Mouse (Mus musculus) forebrain, embryonic 15.5 days (tissue): ENCODE measurements around the gene Extl1. TPM values are rescaled to one million over a fixed set of nuclear protein-coding genes. Genes with fewer than 3 reads are reported as not detected.

Experiments used
- ATAC-seq: fragments of 200-750 bp; cut with Nextera tagmentation; replicated peaks from 2 replicates; pipeline ENCODE4 v1.8.0; 2017; ENCODE audit warnings: mild to moderate bottlenecking, moderate TSS enrichment, moderate library complexity
- H3K27ac ChIP-seq: fragments of 300-500 bp; sonication (generic); replicated peaks from 2 replicates; pipeline ENCODE4 v1.5.1; 2015; ENCODE audit warnings: mild to moderate bottlenecking, inconsistent platforms
- H3K27me3 ChIP-seq: fragments of 300-500 bp; sonication (generic); 2 replicates; pipeline ENCODE4 v1.6.1; 2015; ENCODE audit warnings: inconsistent platforms
- H3K36me3 ChIP-seq: fragments of 300-500 bp; sonication (generic); 2 replicates; pipeline ENCODE4 v1.6.1; 2015; ENCODE audit warnings: mild to moderate bottlenecking, inconsistent platforms
- H3K4me1 ChIP-seq: fragments of 300-500 bp; sonication (generic); 2 replicates; pipeline ENCODE4 v1.6.1; 2015; ENCODE audit warnings: inconsistent platforms
- H3K4me2 ChIP-seq: fragments of 300-500 bp; sonication (generic); replicated peaks from 2 replicates; pipeline ENCODE4 v1.6.1; 2015; ENCODE audit warnings: mild to moderate bottlenecking, inconsistent platforms
- H3K4me3 ChIP-seq: fragments of 300-500 bp; sonication (generic); 2 replicates; pipeline ENCODE4 v1.5.1; 2015; ENCODE audit warnings: mild to moderate bottlenecking, inconsistent platforms
- H3K9ac ChIP-seq: fragments of 300-500 bp; sonication (generic); replicated peaks from 2 replicates; pipeline ENCODE4 v1.6.1; 2015; ENCODE audit warnings: mild to moderate bottlenecking, inconsistent platforms
- H3K9me3 ChIP-seq: fragments of 300-500 bp; sonication (generic); 2 replicates; pipeline ENCODE4 v1.6.1; 2016; ENCODE audit warnings: inconsistent platforms
- WGBS: fragments of 180-500 bp; shearing (Covaris S2); methylation state at CpG from one replicate; pipeline ENCODE4 v1.1.7; 2015; ENCODE audit warnings: mixed read lengths; 5-methylcytosine and 5-hydroxymethylcytosine counted together
- polyA plus RNA-seq: library from polyadenylated mRNA; unstranded; fragments of >200 nt; fragmentation: Nextera tagmentation; extraction: Ambion mirVana; gene quantifications from 2 replicates; pipeline ENCODE4 v1.2.1, GENCODE M21; 2015

The Extl1 gene
- polyA plus RNA-seq, 1 experiment from 2014 or later = 0.22 TPM

- Histone ChIP-seq H3K27ac (no peak overlapping the region), H3K27me3 (no peaks in the 10 kb centered on the region), H3K9me3 (no peaks in the 10 kb centered on the region), H3K4me3 (no peak overlapping the region), H3K9ac (no peak overlapping the region), H3K36me3 (no peaks in the 10 kb centered on the region), H3K4me2 (no peak overlapping the region), H3K4me1 (no peaks in the 10 kb centered on the region)
- 54% methylated on average over 16 of the region's 16 CpGs for WGBS
- no peak for ATAC-seq
Observed at GRCm38 (mm10) chr4:134316390-134316789, 67.3 kb downstream of the Extl1 start.

GRCm38 (mm10) chr4:134315470-134315869 lies 68.2 kb downstream of the Extl1 start:
- no peak overlapping the region for H3K4me3 ChIP-seq
- H3K36me3 ChIP-seq = no peaks in the 10 kb centered on the region
- no peaks in the 10 kb centered on the region for H3K9me3 ChIP-seq
- no peaks in the 10 kb centered on the region for H3K27me3 ChIP-seq
- ATAC-seq = no peak
- WGBS = 83% methylated on average over 9 of the region's 9 CpGs
- no peak overlapping the region for H3K27ac ChIP-seq
- no peak overlapping the region for H3K4me2 ChIP-seq
- no peaks in the 10 kb centered on the region for H3K4me1 ChIP-seq
- H3K9ac ChIP-seq = no peak overlapping the region

- Histone ChIP-seq H3K27ac (no peak within 1 kb of the TSS), H3K4me1 (no peaks in the 10 kb centered on the region), H3K9me3 (no peaks in the 10 kb centered on the region), H3K9ac (no peak within 1 kb of the TSS), H3K27me3 (no peaks in the 10 kb centered on the region), H3K4me3 (no peak within 1 kb of the TSS), H3K4me2 (no peak within 1 kb of the TSS), H3K36me3 (no peaks in the 10 kb centered on the region)
- no peak for ATAC-seq
- WGBS = 47% methylated on average over 11 of the region's 11 CpGs
Observed at GRCm38 (mm10) chr4:134314876-134315275, 68.8 kb downstream of the Extl1 start, which contains the start of gene Trim63. Gene Trim63 (plus strand): TSS chr4:134315120.

DNA sequence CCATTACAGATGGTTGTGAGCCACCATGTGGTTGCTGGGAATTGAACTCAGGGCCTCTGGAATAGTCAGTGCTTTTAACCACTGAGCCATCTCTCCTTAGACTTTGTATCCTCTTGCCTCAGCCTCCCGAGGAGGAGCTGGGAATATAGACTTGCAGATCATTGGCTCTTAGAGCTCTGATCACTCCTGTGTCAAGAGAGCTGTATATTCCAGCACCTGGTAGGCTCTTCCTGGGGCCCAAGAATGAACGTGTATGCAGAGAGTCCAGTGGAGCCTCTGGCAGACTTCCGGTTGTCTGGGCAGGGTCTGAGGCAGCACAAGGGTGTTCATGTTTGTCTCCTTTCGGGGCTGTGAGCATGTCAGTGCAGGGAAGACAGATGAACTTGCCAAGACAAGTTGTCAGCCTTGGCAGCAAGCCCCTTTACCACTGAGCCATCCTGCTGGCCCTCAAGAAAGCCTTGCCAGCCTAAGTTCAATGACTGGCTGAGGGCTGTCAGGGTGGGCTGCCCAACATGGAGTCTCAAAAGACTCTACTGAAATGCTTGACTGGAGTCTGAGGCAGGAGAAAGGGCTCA lies 69.5 kb downstream of the Extl1 start:
- Histone ChIP-seq H3K27ac (no peak overlapping the region), H3K27me3 (no peaks in the 10 kb centered on the region), H3K4me1 (no peaks in the 10 kb centered on the region), H3K4me3 (no peak overlapping the region), H3K4me2 (no peak overlapping the region), H3K9ac (no peak overlapping the region), H3K9me3 (no peaks in the 10 kb centered on the region), H3K36me3 (no peaks in the 10 kb centered on the region)
- 74% methylated on average over 4 of the region's 4 CpGs for WGBS
- ATAC-seq = no peak

GRCm38 (mm10) chr4:134312901-134313300 lies 70.7 kb downstream of the Extl1 start:
- ATAC-seq = no peak
- WGBS = 94% methylated on average over 6 of the region's 6 CpGs
- Histone ChIP-seq H3K27me3 (no peaks in the 10 kb centered on the region), H3K27ac (no peak overlapping the region), H3K4me2 (no peak overlapping the region), H3K4me3 (no peak overlapping the region), H3K9ac (no peak overlapping the region), H3K4me1 (peaks cover 4% of the 10 kb centered on the region; the same call in 1 of the 2 replicates), H3K9me3 (no peaks in the 10 kb centered on the region), H3K36me3 (no peaks in the 10 kb centered on the region)

DNA sequence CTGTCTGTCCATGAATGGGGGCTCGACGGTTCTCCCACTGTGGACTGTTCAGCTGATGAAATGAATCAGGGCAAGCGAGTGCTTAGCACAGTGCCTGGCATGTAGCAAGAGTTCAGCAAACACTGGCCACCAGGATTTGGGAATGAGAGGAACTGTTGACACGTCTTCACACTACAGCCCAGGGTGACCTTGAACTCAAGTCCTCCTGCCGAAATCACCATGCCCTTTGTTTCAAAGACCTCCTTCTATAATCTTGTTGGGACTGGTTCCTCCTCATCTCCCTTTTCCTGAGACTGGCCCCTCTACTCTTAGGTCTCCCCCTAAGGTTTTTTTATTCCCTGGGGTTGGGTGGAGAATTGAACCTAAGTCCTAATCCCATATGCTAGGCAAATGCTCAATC lies 71.3 kb downstream of the Extl1 start:
- Histone ChIP-seq H3K27ac (no peak overlapping the region), H3K4me2 (no peak overlapping the region), H3K9ac (no peak overlapping the region), H3K9me3 (no peaks in the 10 kb centered on the region), H3K4me3 (no peak overlapping the region), H3K4me1 (peaks cover 8% of the 10 kb centered on the region), H3K36me3 (no peaks in the 10 kb centered on the region), H3K27me3 (no peaks in the 10 kb centered on the region)
- no peak for ATAC-seq
- 92% methylated on average over 5 of the region's 5 CpGs for WGBS

DNA sequence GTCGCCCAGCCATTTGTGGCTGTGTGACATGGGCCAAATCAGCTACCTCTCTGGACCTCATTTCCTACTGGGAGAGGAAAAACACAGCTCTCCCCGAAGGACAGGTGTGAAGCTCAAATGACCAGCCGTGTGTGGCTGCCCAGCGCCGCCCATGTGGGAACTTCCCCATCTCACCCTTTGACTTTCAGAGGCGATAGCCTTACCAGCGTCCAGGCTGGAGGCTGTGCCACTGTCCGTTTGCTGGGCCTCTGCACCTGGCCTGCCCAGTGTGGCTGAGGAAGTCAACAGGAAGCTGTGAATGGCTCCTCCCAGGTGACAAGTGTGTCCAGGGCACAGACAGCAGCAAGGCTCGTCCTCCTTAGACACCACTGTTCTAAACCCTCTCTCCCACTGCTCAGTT lies 71.9 kb downstream of the Extl1 start:
- H3K4me2 ChIP-seq = no peak overlapping the region
- peaks cover 13% of the 10 kb centered on the region for H3K4me1 ChIP-seq
- H3K9me3 ChIP-seq = no peaks in the 10 kb centered on the region
- no peak overlapping the region for H3K27ac ChIP-seq
- H3K9ac ChIP-seq = no peak overlapping the region
- H3K4me3 ChIP-seq = no peak overlapping the region
- WGBS = 86% methylated on average over 9 of the region's 9 CpGs
- ATAC-seq = no peak
- no peaks in the 10 kb centered on the region for H3K36me3 ChIP-seq
- no peaks in the 10 kb centered on the region for H3K27me3 ChIP-seq

DNA sequence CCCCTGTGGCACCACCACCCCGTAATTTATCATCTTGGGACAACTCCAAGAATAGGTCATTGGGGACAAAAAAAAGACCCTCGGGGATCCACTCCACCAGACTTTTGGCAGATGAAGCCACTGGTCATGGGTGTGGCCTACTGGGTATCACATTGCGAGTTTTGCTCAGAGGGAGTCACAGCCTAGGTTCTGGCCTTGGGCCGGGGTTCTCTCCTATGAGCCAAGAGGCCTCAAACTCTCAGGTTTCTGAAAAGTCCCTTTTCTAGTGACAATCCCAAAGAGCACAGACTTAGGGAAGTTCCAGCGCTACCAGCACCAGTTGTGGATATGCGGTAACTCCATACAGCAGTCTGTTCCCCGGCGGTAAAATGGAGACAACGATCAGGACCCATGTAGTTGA lies 73.0 kb downstream of the Extl1 start:
- H3K27me3 ChIP-seq = no peaks in the 10 kb centered on the region
- ATAC-seq = no peak
- H3K9ac ChIP-seq = no peak overlapping the region
- no peaks in the 10 kb centered on the region for H3K36me3 ChIP-seq
- H3K4me2 ChIP-seq = no peak overlapping the region
- no peak overlapping the region for H3K27ac ChIP-seq
- H3K9me3 ChIP-seq = no peaks in the 10 kb centered on the region
- no peak overlapping the region for H3K4me3 ChIP-seq
- H3K4me1 ChIP-seq = peaks cover 13% of the 10 kb centered on the region
- 91% methylated on average over 9 of the region's 9 CpGs for WGBS

DNA sequence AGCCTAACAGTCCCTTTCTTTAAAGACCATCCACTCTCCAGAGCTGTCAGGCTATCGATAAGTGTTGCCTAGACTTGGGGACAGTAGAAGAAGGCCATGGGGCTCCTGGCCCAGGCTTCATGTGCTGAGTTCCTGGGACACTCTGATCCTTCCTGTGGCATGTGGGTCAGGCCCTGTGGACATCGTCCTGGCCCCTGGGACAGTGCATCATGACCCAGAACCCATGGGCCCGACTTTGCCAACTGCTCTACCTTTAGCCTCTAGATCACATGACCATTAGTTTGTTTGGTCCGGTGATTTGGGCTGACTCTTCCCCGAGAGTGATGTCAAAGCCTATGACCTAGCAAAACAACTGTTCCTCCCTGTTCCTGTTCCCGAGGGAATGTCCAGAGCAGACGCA lies 73.5 kb downstream of the Extl1 start:
- H3K27me3 ChIP-seq = no peaks in the 10 kb centered on the region
- H3K4me2 ChIP-seq = no peak overlapping the region
- no peaks in the 10 kb centered on the region for H3K9me3 ChIP-seq
- WGBS = 88% methylated on average over 7 of the region's 7 CpGs
- no peak for ATAC-seq
- no peak overlapping the region for H3K27ac ChIP-seq
- H3K4me3 ChIP-seq = no peak overlapping the region
- H3K4me1 ChIP-seq = peaks cover 13% of the 10 kb centered on the region
- no peak overlapping the region for H3K9ac ChIP-seq
- no peaks in the 10 kb centered on the region for H3K36me3 ChIP-seq

DNA sequence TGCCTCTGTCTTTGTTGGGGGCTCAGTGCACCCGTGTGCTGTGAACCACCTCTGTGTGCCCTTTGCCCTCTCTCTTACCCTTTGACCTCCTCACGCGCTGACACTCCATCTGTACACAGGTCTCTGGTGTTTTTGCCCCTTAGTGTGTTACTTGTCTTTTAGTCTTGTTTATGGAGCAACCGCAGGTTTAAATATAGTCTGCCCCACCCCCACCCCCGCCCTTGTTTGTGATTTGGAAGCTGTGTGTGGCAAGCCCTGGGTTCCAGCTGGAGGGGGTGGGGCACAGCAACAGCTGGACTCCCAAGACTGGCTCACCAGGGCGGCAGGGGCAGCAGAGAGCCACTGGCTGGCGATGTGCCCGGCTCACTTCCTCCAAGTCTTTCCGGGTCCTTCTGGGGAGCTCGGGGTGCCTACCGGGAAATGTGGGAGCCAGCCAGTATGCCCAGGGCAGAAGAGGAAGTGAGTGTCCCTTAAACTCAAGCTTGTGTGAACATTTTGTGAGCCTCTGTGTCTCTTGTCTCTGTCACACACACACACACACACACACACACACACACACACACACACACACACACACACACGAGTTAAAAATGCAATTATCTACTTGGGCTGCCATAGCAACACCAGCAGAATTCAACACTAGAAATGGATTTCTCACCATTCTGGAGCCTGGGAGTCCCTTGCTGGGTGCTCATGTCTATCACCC lies 76.1 kb downstream of the Extl1 start:
- Histone ChIP-seq H3K36me3 (no peaks in the 10 kb centered on the region), H3K27me3 (no peaks in the 10 kb centered on the region), H3K4me1 (peaks cover 13% of the 10 kb centered on the region), H3K9ac (no peak overlapping the region), H3K9me3 (no peaks in the 10 kb centered on the region), H3K4me2 (peak overlapping the region; percentile 34), H3K27ac (peak overlapping the region; percentile 58), H3K4me3 (no peak overlapping the region)
- 0 out of 2 replicates have a peak, but pooled peaks have one; percentile 29 for ATAC-seq
- 19% methylated on average over 12 of the region's 12 CpGs for WGBS

GRCm38 (mm10) chr4:134306963-134307362 lies 76.7 kb downstream of the Extl1 start:
- Histone ChIP-seq H3K4me1 (peaks cover 13% of the 10 kb centered on the region), H3K27ac (peak overlapping the region; percentile 58; the same call in 1 of the 2 replicates), H3K27me3 (no peaks in the 10 kb centered on the region), H3K9ac (no peak overlapping the region), H3K4me3 (no peak overlapping the region), H3K36me3 (no peaks in the 10 kb centered on the region), H3K4me2 (no peak overlapping the region), H3K9me3 (no peaks in the 10 kb centered on the region)
- 78% methylated on average over 2 of the region's 2 CpGs for WGBS
- no peak for ATAC-seq
